Mouse (Mus musculus) forebrain, embryonic 13.5 days (tissue): ENCODE data around the gene Sarm1. TPM values are rescaled to one million over a fixed set of nuclear protein-coding genes. Genes with fewer than 3 reads are reported as not detected.

Source experiments
- ATAC-seq: fragments of 200-750 bp; cut with Nextera tagmentation; 2 replicates; pipeline ENCODE4 v1.8.0; 2017
- H3K27ac ChIP-seq: fragments of 300-500 bp; sonication (generic); 2 replicates; pipeline ENCODE4 v1.5.1; 2015; ENCODE audit warnings: inconsistent platforms, mild to moderate bottlenecking, moderate library complexity
- H3K27me3 ChIP-seq: fragments of 300-500 bp; sonication (generic); 2 replicates; pipeline ENCODE4 v1.6.1; 2015; ENCODE audit warnings: mild to moderate bottlenecking, inconsistent platforms
- H3K36me3 ChIP-seq: fragments of 300-500 bp; sonication (generic); 2 replicates; pipeline ENCODE4 v1.6.1; 2015; ENCODE audit warnings: mild to moderate bottlenecking, inconsistent platforms; ENCODE audit not compliant: poor library complexity, severe bottlenecking
- H3K4me1 ChIP-seq: fragments of 300-500 bp; sonication (generic); 2 replicates; pipeline ENCODE4 v1.6.1; 2015; ENCODE audit warnings: inconsistent platforms
- H3K4me2 ChIP-seq: fragments of 300-500 bp; sonication (generic); 2 replicates; pipeline ENCODE4 v1.6.1; 2015; ENCODE audit warnings: inconsistent platforms, mild to moderate bottlenecking, moderate library complexity
- H3K4me3 ChIP-seq: fragments of 300-500 bp; sonication (generic); 2 replicates; pipeline ENCODE4 v1.5.1; 2015; ENCODE audit warnings: mild to moderate bottlenecking, inconsistent platforms
- H3K9ac ChIP-seq: fragments of 300-500 bp; sonication (generic); 2 replicates; pipeline ENCODE4 v1.6.1; 2015; ENCODE audit warnings: mild to moderate bottlenecking, inconsistent platforms
- H3K9me3 ChIP-seq: fragments of 300-500 bp; sonication (generic); replicated peaks from 2 replicates; pipeline ENCODE4 v1.6.1; 2016; ENCODE audit warnings: inconsistent platforms
- WGBS: fragments of 180-500 bp; shearing (Covaris S2); methylation state at CpG from one replicate; pipeline ENCODE4 v1.1.7; 2015; 5-methylcytosine and 5-hydroxymethylcytosine counted together
- polyA plus RNA-seq: library from polyadenylated mRNA; unstranded; fragments of >200 nt; fragmentation: Nextera tagmentation; extraction: Ambion mirVana; gene quantifications from 2 replicates; pipeline ENCODE4 v1.2.1, GENCODE M21; 2015

Sarm1 gene
- polyA plus RNA-seq, 1 experiment from 2014 or later, result 34.6 TPM

DNA sequence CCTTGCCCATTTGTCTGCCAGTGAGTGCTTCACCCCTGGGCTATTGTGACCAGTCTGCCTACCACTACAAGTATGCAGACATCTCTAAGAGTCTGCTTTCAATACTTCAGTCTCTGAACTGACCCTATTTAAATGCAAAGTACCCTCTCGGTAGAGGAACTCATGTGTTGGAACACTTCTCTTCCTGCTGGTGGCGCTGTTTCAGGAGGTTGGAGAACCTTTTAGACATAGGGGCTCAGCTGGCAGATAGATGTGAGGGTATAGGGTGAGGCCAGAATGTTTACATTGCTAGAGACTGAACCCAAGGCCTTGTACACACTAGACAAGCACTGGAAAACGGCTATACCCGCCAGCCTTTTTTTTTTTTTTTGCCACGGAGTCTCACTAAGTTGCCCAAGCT is 69.2 kb downstream of the Sarm1 start:
- no peak overlapping the region for H3K4me2 ChIP-seq
- ATAC-seq, result no peak
- no peak overlapping the region for H3K27ac ChIP-seq
- H3K4me1 ChIP-seq, result no peaks in the 10 kb centered on the region
- H3K9ac ChIP-seq, result no peak overlapping the region
- H3K27me3 ChIP-seq, result no peaks in the 10 kb centered on the region
- no peaks in the 10 kb centered on the region for H3K9me3 ChIP-seq
- no peak overlapping the region for H3K4me3 ChIP-seq
- 77% methylated on average over 5 of the region's 5 CpGs for WGBS
- H3K36me3 ChIP-seq, result no peaks in the 10 kb centered on the region

DNA sequence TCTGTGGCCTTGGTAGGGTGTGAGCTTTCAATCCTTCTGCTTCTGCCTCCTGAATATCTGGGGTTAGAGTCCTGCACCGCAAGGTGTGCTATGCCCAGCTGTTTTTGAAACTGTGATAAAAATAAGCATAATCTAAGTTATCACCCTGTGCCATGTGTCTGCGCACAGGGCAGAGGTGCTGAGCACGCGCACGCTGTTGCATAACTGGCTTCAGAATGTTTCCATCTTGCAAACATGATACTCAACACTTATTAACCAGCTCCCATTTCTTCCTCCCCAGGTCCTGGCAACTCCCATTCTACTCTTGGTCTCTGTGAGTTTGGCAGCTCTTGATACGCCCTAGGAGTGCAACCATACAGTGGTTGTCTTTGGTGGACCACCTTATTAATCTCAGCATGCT is 69.9 kb downstream of the Sarm1 start:
- Histone ChIP-seq H3K4me1 (no peaks in the 10 kb centered on the region), H3K27ac (no peak overlapping the region), H3K36me3 (no peaks in the 10 kb centered on the region), H3K4me2 (no peak overlapping the region), H3K27me3 (no peaks in the 10 kb centered on the region), H3K9ac (no peak overlapping the region), H3K9me3 (no peaks in the 10 kb centered on the region), H3K4me3 (no peak overlapping the region)
- 95% methylated on average over 6 of the region's 6 CpGs for WGBS
- ATAC-seq, result no peak

GRCm38 (mm10) chr11:78425572-78425971 is 72.0 kb downstream of the Sarm1 start:
- H3K27ac ChIP-seq, result no peak overlapping the region
- WGBS, result 93% methylated on average over 1 of the region's 1 CpGs
- H3K4me1 ChIP-seq, result no peaks in the 10 kb centered on the region
- H3K9me3 ChIP-seq, result no peaks in the 10 kb centered on the region
- H3K4me2 ChIP-seq, result no peak overlapping the region
- H3K9ac ChIP-seq, result no peak overlapping the region
- ATAC-seq, result no peak
- H3K36me3 ChIP-seq, result no peaks in the 10 kb centered on the region
- H3K27me3 ChIP-seq, result 0 out of 2 replicates have a peak, but pooled peaks cover 2% of the 10 kb centered on the region
- no peak overlapping the region for H3K4me3 ChIP-seq

DNA sequence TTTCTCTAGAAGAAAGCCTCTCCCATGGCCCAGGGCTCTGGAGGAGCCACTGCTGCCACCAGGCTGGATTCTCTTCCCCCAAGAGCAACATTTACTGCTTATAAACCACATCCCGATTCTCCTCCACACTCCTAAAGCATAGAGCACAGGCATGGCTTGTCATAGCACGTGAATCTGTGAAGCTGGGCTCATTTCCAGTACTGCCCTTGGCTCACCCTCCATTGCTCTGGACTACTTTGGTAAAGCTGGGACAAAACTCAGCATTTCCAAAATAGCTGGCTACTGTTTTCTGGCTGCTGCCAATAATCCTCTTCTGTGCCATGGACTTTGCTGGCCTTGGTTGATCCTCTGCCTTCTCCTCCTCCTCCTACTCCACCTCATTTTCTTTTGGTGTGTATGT is 73.2 kb downstream of the Sarm1 start:
- no peaks in the 10 kb centered on the region for H3K9me3 ChIP-seq
- H3K27me3 ChIP-seq, result 0 out of 2 replicates have a peak, but pooled peaks cover 2% of the 10 kb centered on the region
- ATAC-seq, result no peak
- 85% methylated on average over 2 of the region's 2 CpGs for WGBS
- no peak overlapping the region for H3K4me2 ChIP-seq
- no peaks in the 10 kb centered on the region for H3K36me3 ChIP-seq
- H3K9ac ChIP-seq, result no peak overlapping the region
- H3K4me3 ChIP-seq, result no peak overlapping the region
- no peak overlapping the region for H3K27ac ChIP-seq
- H3K4me1 ChIP-seq, result no peaks in the 10 kb centered on the region

Other genes starting within 250 kb of the Sarm1 start
- 61.8 and 73.0 TPM in 2 replicates for gene 2610507B11Rik, start 236.0 kb downstream of the Sarm1 start, polyA plus RNA-seq
- gene BC030499, start 206.9 kb downstream of the Sarm1 start, polyA plus RNA-seq, result 0.18 and 0.35 TPM in 2 replicates
- 41.8 and 46.4 TPM in 2 replicates for gene Spag5, start 196.2 kb downstream of the Sarm1 start, polyA plus RNA-seq
- gene Aldoc, start 174.8 kb downstream of the Sarm1 start, polyA plus RNA-seq, result 135 and 142 TPM in 2 replicates
- 55.0 and 62.0 TPM in 2 replicates for gene Pigs, start 169.3 kb downstream of the Sarm1 start, polyA plus RNA-seq
- gene Unc119, start 154.3 kb downstream of the Sarm1 start, polyA plus RNA-seq, result 68.7 and 70.2 TPM in 2 replicates
- gene Foxn1, start 111.2 kb downstream of the Sarm1 start, polyA plus RNA-seq, result not detected in 2 replicates
- gene Slc13a2, start 75.5 kb downstream of the Sarm1 start, polyA plus RNA-seq, result not detected in 2 replicates
- 15.7 and 16.2 TPM in 2 replicates for gene Slc46a1, start 32.1 kb downstream of the Sarm1 start, polyA plus RNA-seq
- gene Vtn, start 1.3 kb upstream of the Sarm1 start, polyA plus RNA-seq, result 38.4 and 53.3 TPM in 2 replicates
- 0.14 and 0.36 TPM in 2 replicates for gene Sebox, start 5.7 kb upstream of the Sarm1 start, polyA plus RNA-seq
- 85.9 and 86.6 TPM in 2 replicates for gene Tmem199, start 14.4 kb upstream of the Sarm1 start, polyA plus RNA-seq
- 170 and 176 TPM in 2 replicates for gene Poldip2, start 14.4 kb upstream of the Sarm1 start, polyA plus RNA-seq
- 65.6 and 71.9 TPM in 2 replicates for gene Tnfaip1, start 38.6 kb upstream of the Sarm1 start, polyA plus RNA-seq
- 92.2 and 114 TPM in 2 replicates for gene Ift20, start 38.6 kb upstream of the Sarm1 start, polyA plus RNA-seq
- gene Tmem97, start 53.0 kb upstream of the Sarm1 start, polyA plus RNA-seq, result 45.9 and 49.0 TPM in 2 replicates
- gene Nlk, start 199.6 kb upstream of the Sarm1 start, polyA plus RNA-seq, result 34.1 and 34.2 TPM in 2 replicates